Mouse (Mus musculus): ENCODE results near the gene Tspan12. TPM values are rescaled to one million over a fixed set of nuclear protein-coding genes. Genes with fewer than 3 reads are reported as not detected.

The Tspan12 gene
- polyA plus RNA-seq, 1 experiment, result 2.0 TPM

DNA sequence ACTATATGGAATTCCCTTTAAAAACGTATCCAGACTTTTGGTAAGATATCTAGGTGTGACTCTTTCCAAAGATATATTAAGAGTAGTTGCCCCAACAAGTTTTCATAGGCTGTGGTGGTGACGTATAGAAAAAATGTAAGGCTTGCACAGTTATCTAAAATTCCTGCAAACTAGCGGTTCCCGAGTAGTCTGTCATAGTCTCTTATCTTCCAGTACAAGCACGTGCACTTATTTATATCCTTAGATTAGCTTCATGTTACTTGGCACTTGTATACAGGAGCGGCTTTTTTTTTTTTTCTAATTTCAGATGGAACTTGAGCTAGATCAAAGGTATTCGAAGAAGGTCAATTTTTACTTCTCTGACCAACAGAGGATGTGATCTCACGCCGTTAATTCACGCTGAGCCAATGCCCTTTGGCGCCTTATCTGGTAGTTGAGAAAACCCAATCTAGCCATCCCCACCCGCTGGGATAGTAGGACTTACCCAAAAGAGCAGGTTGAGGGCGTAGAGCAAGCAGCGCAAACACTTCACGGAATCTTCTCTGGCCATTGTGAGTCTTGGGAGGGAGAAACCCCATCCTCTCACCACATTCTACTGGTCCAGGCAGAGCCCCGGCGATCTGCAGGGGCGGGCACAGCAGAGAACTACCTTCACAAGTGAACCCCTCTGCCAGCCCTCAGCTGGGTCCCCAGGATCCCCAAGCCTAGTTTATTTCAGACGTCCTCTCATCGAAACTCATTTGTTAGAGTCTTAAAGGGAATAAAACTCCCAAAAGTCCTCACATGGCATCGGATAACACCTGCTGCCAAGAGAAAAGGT, 1.6 kb downstream of the Tspan12 start:
- DNase-seq, result no peak
- 52% methylated on average over 21 of the region's 21 CpGs for WGBS
- H3K27me3 ChIP-seq (ENCODE audit: control insufficient read depth, insufficient read depth, low read length), result no peaks in the 10 kb centered on the region; the same call in 1 of the 2 replicates
- no peak overlapping the region for H3K4me3 ChIP-seq (ENCODE audit: control insufficient read depth, insufficient read depth, low read length)
- H3K27ac ChIP-seq (ENCODE audit: control insufficient read depth, insufficient read depth, low read length), result no peak overlapping the region
- H3K4me1 ChIP-seq (replicated peaks; ENCODE audit: control insufficient read depth, insufficient read depth, low read length), result no peaks in the 10 kb centered on the region
- H3K36me3 ChIP-seq (ENCODE audit: control insufficient read depth, insufficient read depth, low read length), result no peaks in the 10 kb centered on the region
- TF ChIP-seq POLR2A (IDR thresholded peaks at IDR 0.05; ENCODE audit: control insufficient read depth, extremely low read depth, insufficient read depth, low read length, poor library complexity) (no peak), CTCF (IDR thresholded peaks at IDR 0.05; ENCODE audit: borderline replicate concordance, control insufficient read depth, extremely low read depth, insufficient read depth, low read length, poor library complexity) (no peak)

GRCm38 (mm10) chr6:21848808-21849207, 3.5 kb downstream of the Tspan12 start:
- Histone ChIP-seq H3K36me3 (ENCODE audit: control insufficient read depth, insufficient read depth, low read length) (no peaks in the 10 kb centered on the region), H3K27ac (ENCODE audit: control insufficient read depth, insufficient read depth, low read length) (no peak overlapping the region), H3K4me3 (ENCODE audit: control insufficient read depth, insufficient read depth, low read length) (no peak overlapping the region), H3K27me3 (ENCODE audit: control insufficient read depth, insufficient read depth, low read length) (no peaks in the 10 kb centered on the region; the same call in 1 of the 2 replicates), H3K4me1 (replicated peaks; ENCODE audit: control insufficient read depth, insufficient read depth, low read length) (no peaks in the 10 kb centered on the region)
- TF ChIP-seq POLR2A (IDR thresholded peaks at IDR 0.05; ENCODE audit: control insufficient read depth, extremely low read depth, insufficient read depth, low read length, poor library complexity) (no peak), CTCF (IDR thresholded peaks at IDR 0.05; ENCODE audit: borderline replicate concordance, control insufficient read depth, extremely low read depth, insufficient read depth, low read length, poor library complexity) (no peak)
- DNase-seq, result no peak
- WGBS, result 98% methylated on average over 4 of the region's 4 CpGs

DNA sequence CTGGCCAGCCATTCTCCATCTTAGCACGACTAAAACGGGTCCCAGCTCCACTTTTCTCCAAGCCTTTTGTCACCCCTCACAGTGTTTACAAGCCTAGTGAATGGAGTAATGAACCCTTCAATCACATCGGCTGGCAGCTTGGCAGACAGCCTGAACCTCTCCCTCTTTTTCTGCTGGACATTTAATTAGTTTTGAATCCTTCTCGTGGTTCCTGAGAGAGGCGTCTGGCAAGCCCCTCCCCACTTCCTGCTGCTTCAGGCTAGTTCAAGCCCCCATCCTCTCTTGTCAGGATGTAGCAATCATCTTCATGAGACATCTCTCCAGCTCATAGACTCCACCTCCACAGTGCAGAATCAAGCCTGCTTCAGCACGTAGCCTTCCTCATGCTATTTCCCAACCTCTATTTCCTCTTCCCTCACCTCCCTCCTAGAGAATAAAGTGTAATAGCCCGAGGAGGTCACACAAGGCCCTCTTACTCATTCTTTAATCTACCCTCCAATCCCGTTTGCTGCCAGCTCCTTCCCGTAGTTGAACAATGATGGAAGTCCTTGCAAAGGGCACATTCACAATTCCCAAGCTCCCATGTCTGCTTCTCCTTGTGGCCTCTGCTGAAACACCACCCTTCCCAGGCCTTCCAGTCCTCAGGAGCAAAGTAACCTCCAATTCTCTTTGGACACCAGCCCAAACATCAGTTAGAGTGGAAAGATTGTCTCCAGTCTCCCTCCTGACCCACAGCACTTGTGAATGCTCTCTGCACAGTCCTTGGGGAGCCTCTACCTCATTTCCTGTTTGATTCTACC, 12.1 kb downstream of the Tspan12 start:
- Histone ChIP-seq H3K27ac (ENCODE audit: control insufficient read depth, insufficient read depth, low read length) (no peak overlapping the region), H3K4me1 (replicated peaks; ENCODE audit: control insufficient read depth, insufficient read depth, low read length) (no peaks in the 10 kb centered on the region), H3K36me3 (ENCODE audit: control insufficient read depth, insufficient read depth, low read length) (no peaks in the 10 kb centered on the region), H3K27me3 (ENCODE audit: control insufficient read depth, insufficient read depth, low read length) (no peaks in the 10 kb centered on the region), H3K4me3 (ENCODE audit: control insufficient read depth, insufficient read depth, low read length) (no peak overlapping the region)
- WGBS, result 57% methylated on average over 9 of the region's 9 CpGs
- no peak for TF ChIP-seq POLR2A (IDR thresholded peaks at IDR 0.05; ENCODE audit: control insufficient read depth, extremely low read depth, insufficient read depth, low read length, poor library complexity)
- no peak for TF ChIP-seq CTCF (IDR thresholded peaks at IDR 0.05; ENCODE audit: borderline replicate concordance, control insufficient read depth, extremely low read depth, insufficient read depth, low read length, poor library complexity)
- DNase-seq, result no peak

- H3K4me3 ChIP-seq (ENCODE audit: control insufficient read depth, insufficient read depth, low read length), result no peak overlapping the region
- TF ChIP-seq POLR2A (IDR thresholded peaks at IDR 0.05; ENCODE audit: control insufficient read depth, extremely low read depth, insufficient read depth, low read length, poor library complexity) (no peak), CTCF (IDR thresholded peaks at IDR 0.05; ENCODE audit: borderline replicate concordance, control insufficient read depth, extremely low read depth, insufficient read depth, low read length, poor library complexity) (no peak)
- H3K36me3 ChIP-seq (ENCODE audit: control insufficient read depth, insufficient read depth, low read length), result no peaks in the 10 kb centered on the region
- WGBS, result 86% methylated on average over 10 of the region's 10 CpGs
- H3K4me1 ChIP-seq (replicated peaks; ENCODE audit: control insufficient read depth, insufficient read depth, low read length), result no peaks in the 10 kb centered on the region
- DNase-seq, result no peak
- H3K27ac ChIP-seq (ENCODE audit: control insufficient read depth, insufficient read depth, low read length), result no peak overlapping the region
- no peaks in the 10 kb centered on the region for H3K27me3 ChIP-seq (ENCODE audit: control insufficient read depth, insufficient read depth, low read length)
These were observed 13.0 kb downstream of the Tspan12 start for GRCm38 (mm10) chr6:21839244-21839814.

DNA sequence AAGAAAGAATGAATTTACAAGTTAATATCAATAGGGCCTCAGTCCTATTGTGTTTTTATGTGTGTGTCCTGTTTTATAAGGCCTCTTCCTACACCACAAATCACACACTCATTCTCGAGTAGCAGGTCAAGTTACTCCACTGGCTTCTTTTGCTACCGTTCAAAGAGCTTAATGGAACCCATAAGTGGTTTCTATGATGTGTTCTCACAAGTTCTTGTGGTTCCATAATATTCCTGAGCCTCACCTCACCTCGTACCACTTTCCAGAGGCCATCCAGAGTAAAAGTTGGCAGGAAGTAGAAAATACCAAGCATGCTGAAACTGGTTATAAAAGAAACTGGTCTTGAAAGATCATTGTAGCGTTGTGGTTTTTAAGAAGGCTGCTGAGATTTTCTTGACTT, 18.8 kb downstream of the Tspan12 start:
- Histone ChIP-seq H3K27ac (ENCODE audit: control insufficient read depth, insufficient read depth, low read length) (no peak overlapping the region), H3K27me3 (ENCODE audit: control insufficient read depth, insufficient read depth, low read length) (no peaks in the 10 kb centered on the region), H3K4me1 (replicated peaks; ENCODE audit: control insufficient read depth, insufficient read depth, low read length) (no peaks in the 10 kb centered on the region), H3K36me3 (ENCODE audit: control insufficient read depth, insufficient read depth, low read length) (no peaks in the 10 kb centered on the region), H3K4me3 (ENCODE audit: control insufficient read depth, insufficient read depth, low read length) (no peak overlapping the region)
- TF ChIP-seq POLR2A (IDR thresholded peaks at IDR 0.05; ENCODE audit: control insufficient read depth, extremely low read depth, insufficient read depth, low read length, poor library complexity), result no peak
- WGBS, result 85% methylated on average over 4 of the region's 4 CpGs
- DNase-seq, result no peak

- no peaks in the 10 kb centered on the region for H3K4me1 ChIP-seq (replicated peaks; ENCODE audit: control insufficient read depth, insufficient read depth, low read length)
- H3K36me3 ChIP-seq (ENCODE audit: control insufficient read depth, insufficient read depth, low read length), result no peaks in the 10 kb centered on the region
- no peak overlapping the region for H3K27ac ChIP-seq (ENCODE audit: control insufficient read depth, insufficient read depth, low read length)
- H3K27me3 ChIP-seq (ENCODE audit: control insufficient read depth, insufficient read depth, low read length), result no peaks in the 10 kb centered on the region
- no peak for DNase-seq
- WGBS, result 91% methylated on average over 3 of the region's 3 CpGs
- no peak overlapping the region for H3K4me3 ChIP-seq (ENCODE audit: control insufficient read depth, insufficient read depth, low read length)
- TF ChIP-seq POLR2A (IDR thresholded peaks at IDR 0.05; ENCODE audit: control insufficient read depth, extremely low read depth, insufficient read depth, low read length, poor library complexity) (no peak), CTCF (IDR thresholded peaks at IDR 0.05; ENCODE audit: borderline replicate concordance, control insufficient read depth, extremely low read depth, insufficient read depth, low read length, poor library complexity) (no peak)
These were observed 20.4 kb downstream of the Tspan12 start for GRCm38 (mm10) chr6:21831871-21832270.
